Mouse (Mus musculus) G1E-ER4 (cell line): Measurements from ENCODE around the gene Apon. TPM values are rescaled to one million over a fixed set of nuclear protein-coding genes. Genes with fewer than 3 reads are reported as not detected.

ENCODE experiments used
- GATA1 ChIP-seq: IDR thresholded peaks from one replicate; pipeline ENCODE4 v1.8.0; 2012; ENCODE audit warnings: low read length, inconsistent platforms
- polyA plus RNA-seq: library from polyadenylated mRNA; stranded (reverse); fragments of >175 nt; gene quantifications from 2 replicates; pipeline ENCODE4 v1.2.3, GENCODE M21; 2012

The Apon gene
- polyA plus RNA-seq, 1 experiment = 0.04 TPM

GRCm38 (mm10) chr10:128228009-128228408, 25.9 kb upstream of the Apon start:
- no peak for TF ChIP-seq GATA1

GRCm38 (mm10) chr10:128230582-128230981, 23.3 kb upstream of the Apon start:
- no peak for TF ChIP-seq GATA1

- no peak for TF ChIP-seq GATA1
Observed at GRCm38 (mm10) chr10:128231146-128231545, 22.8 kb upstream of the Apon start.

- TF ChIP-seq GATA1 = no peak
Observed at GRCm38 (mm10) chr10:128231697-128232419, 22.0 kb upstream of the Apon start, which contains the start of gene Timeless. TSS of gene Timeless (plus strand) at chr10:128232065.

GRCm38 (mm10) chr10:128232420-128232985, 21.4 kb upstream of the Apon start:
- no peak for TF ChIP-seq GATA1

GRCm38 (mm10) chr10:128236321-128236720, 17.6 kb upstream of the Apon start:
- no peak for TF ChIP-seq GATA1

- no peak for TF ChIP-seq GATA1
Observed at GRCm38 (mm10) chr10:128237807-128238480, 16.0 kb upstream of the Apon start.

GRCm38 (mm10) chr10:128239140-128239539, 14.8 kb upstream of the Apon start:
- TF ChIP-seq GATA1 = no peak

GRCm38 (mm10) chr10:128240131-128240530, 13.8 kb upstream of the Apon start:
- no peak for TF ChIP-seq GATA1

- no peak for TF ChIP-seq GATA1
Observed at GRCm38 (mm10) chr10:128243252-128243651, 10.6 kb upstream of the Apon start.

GRCm38 (mm10) chr10:128244121-128244520, 9.8 kb upstream of the Apon start:
- no peak for TF ChIP-seq GATA1

- TF ChIP-seq GATA1 = no peak
Observed at GRCm38 (mm10) chr10:128247020-128247732, 6.7 kb upstream of the Apon start.

GRCm38 (mm10) chr10:128250565-128250964, 3.3 kb upstream of the Apon start:
- no peak for TF ChIP-seq GATA1

- no peak for TF ChIP-seq GATA1
Observed at GRCm38 (mm10) chr10:128255925-128256324, 2.0 kb downstream of the Apon start.

GRCm38 (mm10) chr10:128256328-128256727, 2.4 kb downstream of the Apon start:
- TF ChIP-seq GATA1 = no peak

GRCm38 (mm10) chr10:128258953-128259352, 5.1 kb downstream of the Apon start:
- TF ChIP-seq GATA1 = no peak
